Mouse (Mus musculus) embryo, embryonic 10.5 days (tissue): ENCODE measurements around the gene Rgl2.

ENCODE experiments used
- DNase-seq: peaks from one replicate; pipeline ENCODE4 v3.0.0-alpha.2; 2015; ENCODE audit warnings: low spot score

Gene Rgl2

GRCm38 (mm10) chr17:33924577-33925283 lies 4.6 kb upstream of the Rgl2 start:
- no peak for DNase-seq

GRCm38 (mm10) chr17:33925406-33926116 lies 3.8 kb upstream of the Rgl2 start:
- no peak for DNase-seq

GRCm38 (mm10) chr17:33926207-33926932 lies 3.0 kb upstream of the Rgl2 start:
- DNase-seq: peak; percentile 45

- DNase-seq: no peak
Observed at GRCm38 (mm10) chr17:33928251-33928947, 944 bp upstream of the Rgl2 start.

- DNase-seq: peak; percentile 51
Observed at GRCm38 (mm10) chr17:33930280-33931158, 1.2 kb downstream of the Rgl2 start.

- DNase-seq: no peak
Observed at GRCm38 (mm10) chr17:33931159-33931866, 2.0 kb downstream of the Rgl2 start.

GRCm38 (mm10) chr17:33931947-33932346 lies 2.6 kb downstream of the Rgl2 start:
- DNase-seq: no peak

- no peak for DNase-seq
Observed at GRCm38 (mm10) chr17:33932448-33932847, 3.1 kb downstream of the Rgl2 start.

- no peak for DNase-seq
Observed at GRCm38 (mm10) chr17:33932970-33933369, 3.6 kb downstream of the Rgl2 start.

- DNase-seq: no peak
Observed at GRCm38 (mm10) chr17:33935422-33936055, 6.2 kb downstream of the Rgl2 start.

GRCm38 (mm10) chr17:33936993-33937392 lies 7.7 kb downstream of the Rgl2 start:
- no peak for DNase-seq

GRCm38 (mm10) chr17:33938783-33939182 lies 9.4 kb downstream of the Rgl2 start:
- no peak for DNase-seq

- DNase-seq: peak; percentile 97
Observed at GRCm38 (mm10) chr17:33940206-33940805, 11.0 kb downstream of the Rgl2 start, which contains the start of the genes Pfdn6 and Wdr46. TSS of gene Pfdn6 (minus strand) at chr17:33940343. TSS of gene Wdr46 (plus strand) at chr17:33940660.

GRCm38 (mm10) chr17:33940981-33941380 lies 11.6 kb downstream of the Rgl2 start:
- DNase-seq: no peak

GRCm38 (mm10) chr17:33941381-33941780 lies 12.0 kb downstream of the Rgl2 start:
- no peak for DNase-seq

- no peak for DNase-seq
Observed at GRCm38 (mm10) chr17:33943454-33943853, 14.1 kb downstream of the Rgl2 start.

GRCm38 (mm10) chr17:33947430-33948089 lies 18.2 kb downstream of the Rgl2 start:
- DNase-seq: no peak

GRCm38 (mm10) chr17:33948090-33948904 lies 19.0 kb downstream of the Rgl2 start:
- DNase-seq: no peak
